Mouse (Mus musculus) kidney, postnatal 25 days (tissue): ENCODE results near the gene Elmo2.

Source experiments
- DNase-seq, 2 experiments: peaks; one replicate each; pipeline ENCODE4 v3.0.0; 2021; ENCODE audit warnings: mixed read lengths in 2 of 2

The Elmo2 gene

DNA sequence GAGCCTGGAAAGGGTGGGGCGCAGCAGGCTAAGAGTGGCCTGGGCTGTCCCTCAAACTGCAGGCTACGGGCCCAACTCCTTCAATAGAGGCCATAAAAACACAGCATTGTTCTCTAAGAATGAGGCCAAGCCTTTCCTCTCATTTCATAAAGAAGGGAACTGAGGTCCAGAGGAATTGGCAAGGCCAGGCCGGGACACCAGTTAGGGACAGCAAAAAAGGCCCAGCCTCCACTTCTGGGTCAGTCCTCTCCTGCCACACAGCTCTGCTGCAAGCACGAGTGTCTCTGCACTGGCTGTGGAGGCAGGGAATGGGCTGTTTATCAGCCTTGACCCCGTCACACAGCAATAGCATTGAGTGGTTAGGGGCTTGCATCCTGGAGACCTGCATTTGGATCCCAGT is 2.8 kb downstream of the Elmo2 start:
- DNase-seq: no peak

DNA sequence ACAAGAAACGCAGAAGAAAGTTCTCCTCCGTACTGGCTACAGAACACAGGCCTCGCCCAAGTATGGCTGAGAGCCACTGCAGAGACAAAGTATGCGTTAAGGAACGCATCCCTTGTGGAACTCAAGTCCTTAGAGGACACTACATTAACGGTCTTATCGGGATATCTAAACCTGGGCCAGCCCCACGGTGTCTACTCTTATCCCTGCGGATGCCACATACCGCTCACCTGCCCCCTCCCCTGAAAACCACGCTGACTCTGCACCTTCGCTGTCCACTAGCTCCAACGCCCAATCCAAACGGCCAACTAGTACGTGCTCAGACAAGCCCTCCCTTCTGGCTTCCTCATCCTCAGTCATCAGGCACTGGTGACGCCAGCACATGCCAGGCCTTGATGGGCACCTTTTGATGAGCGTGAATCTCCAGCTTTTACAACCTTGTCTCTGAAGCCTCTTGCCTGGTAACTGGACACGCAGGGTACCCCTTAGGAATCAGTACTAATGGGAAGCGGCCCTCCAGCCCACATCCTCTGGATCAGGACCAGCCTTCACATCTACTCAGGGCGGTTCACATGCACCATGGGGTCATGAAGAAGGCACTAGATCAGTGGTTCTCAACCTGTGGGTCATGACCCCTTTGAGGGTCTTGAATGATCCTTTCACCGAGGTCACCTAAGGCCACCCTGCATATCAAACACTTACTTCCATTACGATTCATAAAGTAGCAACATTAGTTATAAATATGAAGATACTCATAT is 4.1 kb downstream of the Elmo2 start:
- no peak for DNase-seq

DNA sequence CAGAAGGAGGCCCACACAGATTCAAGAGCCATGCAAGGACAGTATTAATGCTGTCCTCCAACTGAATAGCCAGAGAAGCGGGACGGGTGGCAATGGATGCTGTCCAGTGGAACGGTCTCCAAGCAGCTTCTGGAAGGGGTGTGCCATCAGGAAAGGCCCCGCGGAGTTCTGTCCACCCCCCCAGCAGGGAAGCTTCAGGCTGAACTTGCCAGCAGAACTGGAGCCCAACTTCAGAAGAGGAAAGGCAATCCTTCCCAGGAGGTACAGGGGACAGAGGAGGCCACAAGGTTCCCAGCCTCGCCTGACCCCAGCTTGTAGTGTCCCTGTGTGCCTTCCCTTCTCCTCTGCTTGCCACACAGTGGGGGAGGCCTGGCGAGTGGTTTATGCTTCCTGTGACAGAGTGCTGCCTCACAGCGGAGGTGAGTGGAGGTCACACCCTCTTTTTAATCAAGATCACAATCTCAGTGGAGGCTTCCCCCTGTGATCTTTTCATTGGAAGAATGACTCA is 4.8 kb downstream of the Elmo2 start:
- no peak for DNase-seq

GRCm38 (mm10) chr2:165320531-165321150 is 5.6 kb downstream of the Elmo2 start:
- DNase-seq: peak in 1 of 2 experiments; percentile 60

DNA sequence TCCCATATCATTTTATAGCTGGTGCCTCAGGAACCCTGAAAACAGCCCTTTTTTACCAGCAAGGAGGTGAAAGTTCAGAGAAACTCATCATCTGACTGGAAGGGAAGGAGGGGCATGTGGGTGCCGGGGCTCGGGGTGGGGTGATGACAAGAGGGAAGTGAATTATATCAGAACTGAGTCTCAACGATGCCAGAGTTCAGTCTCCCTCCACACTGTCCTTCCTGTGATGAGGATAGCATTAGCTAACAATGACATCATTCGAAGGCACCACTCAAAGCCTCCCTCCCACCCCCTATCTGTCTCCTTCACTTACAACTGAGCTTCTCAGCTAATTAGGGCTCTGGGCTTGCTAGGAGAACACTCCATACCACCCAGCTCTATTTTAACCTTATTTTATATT is 6.8 kb downstream of the Elmo2 start:
- DNase-seq: peak in 1 of 2 experiments; percentile 38

GRCm38 (mm10) chr2:165318941-165319340 is 7.3 kb downstream of the Elmo2 start:
- no peak for DNase-seq

GRCm38 (mm10) chr2:165317621-165318263 is 8.5 kb downstream of the Elmo2 start:
- peak in 1 of 2 experiments; percentile 31 for DNase-seq

DNA sequence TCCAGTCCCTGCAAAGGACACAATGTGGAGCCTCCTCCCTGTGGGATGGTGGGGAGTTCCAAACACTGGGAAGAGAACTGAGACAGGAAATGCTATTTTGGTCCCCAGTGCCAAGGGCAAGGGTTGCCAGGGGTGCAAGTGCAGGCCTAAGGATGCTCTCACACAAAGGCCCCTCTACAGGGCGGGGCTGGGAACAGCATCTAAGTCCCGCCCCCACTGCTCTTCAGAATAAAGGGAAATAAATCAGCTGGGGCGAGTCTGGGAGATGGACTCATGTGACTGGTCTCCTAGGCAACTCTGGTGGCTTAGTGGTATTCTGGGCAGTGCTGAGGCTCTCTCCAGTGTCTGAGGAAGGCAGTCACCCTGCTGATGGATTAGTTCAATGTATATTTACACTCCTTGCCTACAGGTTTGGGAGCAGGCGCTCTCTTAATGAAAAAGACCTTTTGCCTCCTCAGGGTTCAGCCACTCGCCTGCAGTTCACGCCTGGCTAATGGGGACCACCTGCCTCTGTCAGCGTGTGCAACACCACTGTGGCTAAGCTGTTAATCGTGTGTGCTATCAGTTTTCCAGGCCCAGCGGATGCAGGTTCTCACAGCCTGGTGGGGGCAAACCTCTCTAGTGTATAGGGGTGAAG is 9.3 kb downstream of the Elmo2 start:
- DNase-seq: peak; percentile 79 to 80

DNA sequence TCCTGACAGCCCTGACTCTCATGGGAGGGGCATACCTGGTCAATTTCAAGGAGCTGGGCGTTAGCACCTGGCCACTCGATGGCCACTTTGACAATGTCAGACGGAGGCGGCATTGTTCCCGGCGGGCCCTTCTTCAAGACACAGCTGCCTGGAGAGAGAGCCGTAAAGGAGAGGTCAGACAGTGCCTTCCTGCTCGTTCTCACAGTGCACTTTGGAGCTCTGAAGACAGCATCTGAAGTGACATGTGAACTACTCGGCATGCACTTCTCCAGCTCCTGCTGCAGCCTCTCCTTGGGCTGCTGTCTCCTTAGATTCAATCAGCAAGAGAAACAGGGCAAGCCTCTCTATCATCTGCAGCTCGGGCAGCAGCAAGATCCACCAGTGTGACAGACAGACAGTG is 10.1 kb downstream of the Elmo2 start:
- no peak for DNase-seq

GRCm38 (mm10) chr2:165314197-165314596 is 12.1 kb downstream of the Elmo2 start:
- DNase-seq: peak in 1 of 2 experiments; percentile 61

- DNase-seq: no peak
These were observed 13.9 kb downstream of the Elmo2 start for GRCm38 (mm10) chr2:165312381-165312780.

DNA sequence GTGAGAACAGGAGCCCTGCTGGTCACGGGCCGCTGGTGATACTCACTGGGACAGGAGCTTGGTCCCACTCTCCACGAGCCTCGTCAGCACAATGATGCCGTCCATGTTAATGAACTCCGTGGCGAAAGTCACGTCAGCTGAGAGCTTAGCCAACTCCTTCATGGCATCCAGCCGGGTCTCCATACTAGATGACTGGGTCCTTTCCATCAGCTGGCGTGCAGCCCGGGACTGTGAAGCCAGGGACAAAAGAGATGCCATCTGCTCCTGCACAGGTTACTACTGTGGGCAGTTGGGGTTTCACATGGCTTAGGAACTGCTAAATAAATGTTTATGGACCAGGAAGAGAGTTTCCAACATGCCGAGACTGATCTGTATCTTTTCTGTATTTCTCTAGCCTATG is 14.7 kb downstream of the Elmo2 start:
- DNase-seq: peak in 1 of 2 experiments; percentile 36

GRCm38 (mm10) chr2:165310818-165311425 is 15.4 kb downstream of the Elmo2 start:
- peak in 1 of 2 experiments; percentile 38 for DNase-seq

GRCm38 (mm10) chr2:165307801-165308200 is 18.5 kb downstream of the Elmo2 start:
- DNase-seq: peak; percentile 38 to 72

GRCm38 (mm10) chr2:165305438-165305837 is 20.8 kb downstream of the Elmo2 start:
- peak in 1 of 2 experiments; percentile 40 for DNase-seq

DNA sequence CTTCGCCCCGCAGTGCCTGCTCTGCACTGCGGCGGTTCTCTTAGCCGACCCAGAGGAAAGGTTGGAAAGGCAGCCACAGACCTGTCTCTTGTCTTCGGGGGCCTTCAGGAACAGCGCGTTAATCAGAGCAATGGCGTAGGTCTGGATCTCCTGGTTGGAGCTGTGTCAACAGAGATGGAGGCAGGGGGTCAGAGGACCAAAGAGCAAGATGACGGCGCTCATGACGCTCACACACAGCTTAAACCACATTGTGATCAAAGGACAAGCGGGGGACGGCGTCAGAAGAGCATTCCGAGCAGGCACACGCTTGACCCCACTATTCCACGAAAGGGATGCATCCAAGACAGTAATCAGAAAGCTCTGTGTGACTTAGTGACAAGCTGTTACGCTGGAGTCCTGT is 21.5 kb downstream of the Elmo2 start:
- no peak for DNase-seq

GRCm38 (mm10) chr2:165303354-165304012 is 22.8 kb downstream of the Elmo2 start:
- no peak for DNase-seq

GRCm38 (mm10) chr2:165301409-165301808 is 24.9 kb downstream of the Elmo2 start:
- DNase-seq: no peak

GRCm38 (mm10) chr2:165300885-165301284 is 25.4 kb downstream of the Elmo2 start:
- no peak for DNase-seq

DNA sequence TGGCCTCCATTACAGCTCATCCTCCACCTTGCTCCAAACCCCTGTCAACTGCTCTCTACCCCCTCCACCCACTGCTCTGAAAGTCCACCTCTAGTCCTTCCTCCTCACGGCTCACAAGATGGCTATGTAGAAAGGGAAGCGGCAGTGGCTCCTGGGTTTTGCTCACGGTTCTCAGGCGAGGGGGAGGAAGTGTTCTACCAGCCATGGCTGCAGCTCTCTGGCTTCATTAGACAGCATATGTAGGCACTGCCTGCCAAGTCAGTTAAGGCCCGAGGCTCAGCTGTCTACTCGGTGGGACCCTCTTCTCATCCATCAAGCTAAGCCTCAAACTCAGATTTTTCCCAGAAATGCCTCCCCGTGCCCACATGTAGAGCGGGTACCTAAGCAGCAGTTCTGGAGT is 25.9 kb downstream of the Elmo2 start:
- DNase-seq: no peak

GRCm38 (mm10) chr2:165297429-165297828 is 28.9 kb downstream of the Elmo2 start:
- peak; percentile 84 to 93 for DNase-seq

DNA sequence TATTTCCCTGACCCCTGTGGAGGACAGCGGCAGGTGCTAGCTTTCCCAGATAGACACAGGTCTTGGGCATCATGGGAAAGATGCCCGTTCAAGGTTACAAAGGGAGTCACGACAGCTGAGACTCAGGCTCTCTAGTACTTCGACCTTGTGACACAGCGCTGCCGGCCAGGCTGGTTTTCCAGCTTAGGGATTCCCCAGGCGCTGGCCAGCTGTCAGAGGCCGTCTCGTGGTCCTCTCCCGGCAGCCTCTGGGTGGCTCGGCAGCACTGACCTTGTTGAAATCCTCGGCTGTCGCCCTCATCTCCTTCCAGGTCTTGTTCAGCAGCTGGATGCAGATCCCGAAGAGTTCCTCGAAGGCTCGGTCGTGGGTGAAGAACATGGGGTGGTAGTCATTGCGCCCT is 29.7 kb downstream of the Elmo2 start:
- DNase-seq: peak; percentile 71 to 89
